Mouse (Mus musculus): ENCODE measurements at regions not wholly inside any gene's neighbourhood (a gene's known extent, or its start where the extent isn't known, plus 50 kb on each side); places are given as distances from the start of the nearest gene placed in this dataset.
A peak's percentile ranks its signal among the peaks of the same experiment; 100 is the strongest.

DNA sequence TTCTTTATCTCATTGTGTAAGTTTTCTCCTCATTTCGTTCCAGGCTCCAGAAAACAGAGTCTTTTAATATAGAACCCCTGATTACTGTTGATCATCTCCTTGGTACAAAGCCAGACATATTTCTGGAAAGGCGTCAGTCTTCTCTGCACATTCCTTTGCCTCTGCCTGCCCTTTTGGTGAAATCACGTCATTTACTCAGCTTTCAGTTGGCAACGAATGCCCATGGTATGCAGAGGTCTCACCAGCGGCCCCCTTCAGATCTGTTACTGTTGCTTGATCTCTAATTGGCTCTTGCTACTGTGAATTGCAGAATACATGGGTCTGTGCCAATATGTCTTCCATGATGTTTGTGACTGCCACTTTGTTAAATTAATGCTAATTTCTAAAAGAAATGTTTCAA is 412.0 kb upstream of the Pitx2 start:
- no peak for DNase-seq

- DNase-seq, result peak; percentile 16 to 21
Observed at GRCm38 (mm10) chr3:128795931-128796330, 403.7 kb upstream of the Pitx2 start.

DNA sequence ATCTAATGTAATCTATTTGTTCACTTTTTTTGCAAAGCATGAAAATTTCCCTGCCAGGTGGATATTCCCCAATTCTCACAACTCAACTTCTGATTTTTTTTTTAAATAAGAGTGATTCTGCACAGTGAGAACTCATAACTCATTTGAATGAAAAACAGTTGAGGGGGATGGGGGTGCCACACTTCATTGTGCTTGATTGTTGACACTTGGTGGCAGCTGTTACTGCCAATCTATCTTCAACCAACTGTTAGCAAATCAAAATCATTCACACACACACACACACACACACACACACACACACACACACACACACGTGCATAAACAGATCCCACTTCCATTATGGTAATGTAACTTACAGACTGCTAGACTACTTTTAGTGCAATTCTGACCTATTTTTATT is 401.8 kb upstream of the Pitx2 start:
- no peak for DNase-seq

- DNase-seq, result no peak
Observed at GRCm38 (mm10) chr3:128829371-128830160, 370.1 kb upstream of the Pitx2 start.

GRCm38 (mm10) chr3:128850327-128850977 is 349.2 kb upstream of the Pitx2 start:
- no peak for DNase-seq

- DNase-seq, result no peak
Observed at GRCm38 (mm10) chr3:128856515-128856914, 343.2 kb upstream of the Pitx2 start.

- DNase-seq, result no peak
Observed at GRCm38 (mm10) chr3:128881685-128882444, 317.8 kb upstream of the Pitx2 start.

DNA sequence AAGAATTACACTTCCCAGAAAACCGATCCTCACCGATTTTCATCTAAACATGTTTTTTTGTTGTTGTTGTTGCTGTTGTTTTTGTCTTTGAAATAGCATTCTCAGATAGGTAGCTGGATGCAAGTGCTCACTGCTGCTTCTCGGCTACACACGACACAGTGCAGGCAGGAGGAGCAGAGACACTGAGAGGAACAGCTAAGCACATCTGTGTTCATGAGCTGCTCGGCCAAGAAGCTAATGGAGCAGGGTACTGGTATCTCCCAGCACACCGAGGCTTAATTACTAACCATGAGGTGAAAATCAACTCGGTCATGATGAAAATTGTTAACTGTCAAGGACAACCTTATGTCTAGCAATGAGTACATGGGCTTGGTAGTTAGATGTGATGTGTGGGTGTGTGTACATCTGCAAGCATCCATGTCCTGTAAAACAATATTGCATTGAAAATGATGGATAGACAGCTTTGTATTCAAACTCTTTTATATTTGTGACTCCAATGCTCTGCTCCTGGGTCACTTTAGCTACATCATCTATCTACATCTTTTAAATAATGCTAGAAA is 316.0 kb upstream of the Pitx2 start:
- peak; percentile 8 to 14 for DNase-seq

GRCm38 (mm10) chr3:128886678-128887077 is 313.0 kb upstream of the Pitx2 start:
- no peak for DNase-seq

- DNase-seq, result no peak
Observed at GRCm38 (mm10) chr3:128891078-128891477, 308.6 kb upstream of the Pitx2 start.

DNA sequence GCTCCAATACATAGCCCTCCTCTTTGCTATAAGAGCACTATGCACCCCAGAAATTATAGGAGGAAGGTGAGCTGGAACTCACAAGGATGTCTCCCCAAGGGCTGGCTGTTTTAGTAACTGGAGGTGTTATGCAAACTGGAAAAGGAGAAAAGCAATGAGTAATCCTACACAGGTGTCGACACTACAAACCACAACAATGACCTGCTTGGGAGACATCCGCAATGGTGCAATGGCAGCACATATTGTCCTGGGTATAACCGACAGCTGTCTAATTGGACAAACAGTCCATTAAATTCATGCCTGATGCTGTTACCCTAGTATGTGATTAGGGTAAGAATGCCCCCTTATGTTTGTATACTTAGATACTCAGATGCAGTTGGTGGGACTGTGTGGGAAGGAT is 303.1 kb upstream of the Pitx2 start:
- DNase-seq, result no peak

GRCm38 (mm10) chr3:128911122-128911521 is 288.6 kb upstream of the Pitx2 start:
- no peak for DNase-seq

DNA sequence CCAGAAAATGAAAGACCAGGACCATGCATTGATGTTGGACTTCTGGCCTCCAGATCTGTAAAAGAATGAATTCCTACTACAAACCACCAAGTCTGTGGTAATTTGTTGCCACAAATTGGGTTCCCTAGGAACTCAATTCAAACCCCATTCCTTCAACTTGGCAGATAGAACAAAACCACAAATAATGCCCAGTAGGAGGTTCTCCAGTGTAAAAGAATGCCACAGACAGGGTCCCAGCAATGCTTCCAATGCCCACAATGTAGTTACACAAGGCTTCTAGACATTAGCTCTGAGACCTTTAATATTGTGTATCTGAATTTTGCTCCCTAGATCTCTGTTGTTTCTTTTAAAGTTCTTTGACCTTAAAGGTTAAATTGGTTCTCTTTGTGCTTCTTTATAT is 278.2 kb upstream of the Pitx2 start:
- no peak for DNase-seq

- DNase-seq, result no peak
Observed at GRCm38 (mm10) chr3:128922150-128922549, 277.5 kb upstream of the Pitx2 start.

DNA sequence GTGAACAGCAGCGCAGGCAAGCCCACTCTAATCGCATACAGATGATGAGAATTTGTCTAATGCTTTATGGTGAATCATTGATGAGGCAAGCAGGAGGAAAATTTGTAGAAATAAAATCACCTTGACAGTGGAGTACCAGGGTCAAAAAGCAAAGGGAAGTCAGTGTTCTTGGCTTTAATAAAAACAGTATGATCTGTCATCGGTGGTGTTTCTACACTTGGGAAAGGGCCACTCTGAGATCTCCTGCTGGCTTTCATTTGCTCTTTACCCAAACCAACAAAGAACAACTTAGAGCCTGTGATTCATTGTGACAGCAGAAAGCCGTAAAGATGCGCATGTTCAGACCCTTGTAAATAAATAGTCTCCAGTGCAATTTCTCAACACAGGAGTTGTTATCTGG is 261.1 kb upstream of the Pitx2 start:
- DNase-seq, result no peak

DNA sequence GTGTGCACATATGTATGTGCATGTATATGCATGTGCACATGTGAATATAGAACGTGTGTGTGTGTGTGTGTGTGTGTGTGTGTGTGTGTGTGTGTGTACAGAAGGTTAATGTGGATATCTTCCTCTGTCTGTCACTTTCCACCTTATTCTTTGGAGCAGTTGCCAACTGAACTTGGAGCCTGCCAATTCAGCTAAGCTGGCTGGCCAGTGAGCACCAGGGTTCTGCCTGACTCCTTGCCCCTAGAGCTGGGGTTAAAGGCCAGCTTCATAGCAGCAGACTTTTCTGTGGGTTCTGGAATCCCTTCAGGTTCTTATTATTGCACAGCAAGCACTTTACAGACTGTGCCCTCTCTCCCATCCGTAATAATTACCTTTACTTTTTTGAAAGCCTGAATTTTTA is 258.5 kb upstream of the Pitx2 start:
- DNase-seq, result no peak

- DNase-seq, result no peak
Observed at GRCm38 (mm10) chr3:128944631-128945030, 255.0 kb upstream of the Pitx2 start.

DNA sequence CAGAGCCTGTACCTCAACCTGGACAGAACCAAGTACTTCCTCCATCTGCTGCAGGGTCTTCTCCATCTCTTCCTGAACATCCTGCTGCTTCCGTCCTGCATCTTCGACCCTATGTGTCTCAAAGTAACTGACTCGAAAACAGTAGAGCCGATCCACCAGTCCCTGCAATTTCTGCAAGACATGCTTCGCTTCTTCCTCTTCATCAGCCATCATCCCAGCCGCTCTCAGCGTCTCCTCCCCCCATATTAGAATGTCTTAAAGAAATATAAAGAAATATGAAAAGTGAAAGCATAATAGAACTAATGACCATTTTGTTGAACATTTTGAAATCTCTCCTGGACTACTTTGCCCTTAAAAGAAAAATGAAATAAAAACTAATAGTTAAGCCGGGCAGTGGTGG is 244.8 kb upstream of the Pitx2 start:
- no peak for DNase-seq

GRCm38 (mm10) chr3:128976752-128977151 is 222.9 kb upstream of the Pitx2 start:
- no peak for DNase-seq

- no peak for DNase-seq
Observed at GRCm38 (mm10) chr3:128990183-128990912, 209.3 kb upstream of the Pitx2 start.

- no peak for DNase-seq
Observed at GRCm38 (mm10) chr3:129002866-129003265, 196.8 kb upstream of the Pitx2 start.

- no peak for DNase-seq
Observed at GRCm38 (mm10) chr3:129004085-129004484, 195.6 kb upstream of the Pitx2 start.

DNA sequence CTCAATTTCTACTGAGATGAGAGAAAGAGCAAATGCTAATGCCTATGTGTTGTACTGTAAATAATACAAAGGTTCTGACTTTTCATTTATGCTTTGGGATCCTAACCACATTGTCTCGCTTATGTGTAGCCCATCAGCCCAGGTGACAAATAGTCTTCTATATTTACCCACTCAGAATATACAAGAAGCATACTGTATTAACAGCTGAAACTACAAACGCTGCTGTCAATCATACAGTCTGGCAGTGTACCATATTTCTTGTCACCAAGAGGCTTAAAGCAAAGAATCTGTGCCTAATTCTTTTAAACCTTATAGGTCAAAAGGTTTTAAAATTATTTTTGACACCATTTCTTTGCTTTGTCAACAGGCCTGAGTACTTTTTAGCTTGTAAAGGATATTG is 160.8 kb upstream of the Pitx2 start:
- no peak for DNase-seq

All from cerebellum, postnatal 10 days (tissue).